Mouse (Mus musculus) embryonic fibroblast, embryonic 13.5 days (primary cell): ENCODE data around the gene Pmfbp1.

ENCODE experiments used
- CTCF ChIP-seq: IDR thresholded peaks from 2 replicates; pipeline ENCODE4 v1.5.1; 2011; ENCODE audit warnings: mild to moderate bottlenecking, control low read depth, low read length, moderate library complexity, borderline replicate concordance; ENCODE audit not compliant: insufficient read depth
- POLR2A ChIP-seq: IDR thresholded peaks from 2 replicates; pipeline ENCODE4 v1.6.1; 2011; ENCODE audit warnings: low read depth, mild to moderate bottlenecking, control low read depth, low read length, moderate library complexity

DNA sequence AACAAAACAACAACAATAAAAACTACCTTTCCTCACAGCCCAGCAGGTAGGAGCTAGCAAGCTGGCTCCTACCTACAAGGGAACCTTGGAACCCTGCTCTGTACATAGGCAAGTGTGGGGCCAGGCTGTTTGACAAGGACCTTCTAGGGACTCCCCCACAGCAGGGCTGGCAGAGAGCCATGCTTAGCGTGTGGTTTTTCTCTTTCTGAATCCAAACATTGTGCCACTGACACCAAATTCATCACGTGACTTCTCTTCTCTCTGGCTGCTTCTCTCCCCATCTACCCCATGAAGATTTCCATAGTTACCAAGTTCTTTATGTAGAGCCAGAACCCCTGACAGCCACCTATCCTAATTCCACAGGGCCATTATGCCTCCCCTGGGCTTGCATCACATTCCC lies 30.8 kb upstream of the Pmfbp1 start:
- no peak for TF ChIP-seq CTCF
- no peak for TF ChIP-seq POLR2A
